Mouse (Mus musculus) embryonic facial prominence, embryonic 12.5 days (tissue): ENCODE results near the gene Slc6a20a. TPM values are rescaled to one million over a fixed set of nuclear protein-coding genes. Genes with fewer than 3 reads are reported as not detected.

Experiments used
- ATAC-seq: fragments of 200-750 bp; cut with Nextera tagmentation; 2 replicates; pipeline ENCODE4 v1.8.0; 2017; ENCODE audit not compliant: insufficient number of reproducible peaks, insufficient read depth, low FRiP score, low TSS enrichment
- H3K27ac ChIP-seq: fragments of 300-500 bp; sonication (generic); 2 replicates; pipeline ENCODE4 v1.5.1; 2016; ENCODE audit warnings: mild to moderate bottlenecking
- H3K27me3 ChIP-seq: fragments of 300-500 bp; sonication (generic); 2 replicates; pipeline ENCODE4 v1.6.1; 2016; ENCODE audit warnings: mild to moderate bottlenecking, moderate library complexity
- H3K36me3 ChIP-seq: fragments of 300-500 bp; sonication (generic); 2 replicates; pipeline ENCODE4 v1.6.1; 2016; ENCODE audit warnings: mild to moderate bottlenecking
- H3K4me1 ChIP-seq: fragments of 300-500 bp; sonication (generic); 2 replicates; pipeline ENCODE4 v1.6.1; 2016
- H3K4me2 ChIP-seq: fragments of 300-500 bp; sonication (generic); replicated peaks from 2 replicates; pipeline ENCODE4 v1.6.1; 2016; ENCODE audit warnings: mild to moderate bottlenecking, moderate library complexity
- H3K4me3 ChIP-seq: fragments of 300-500 bp; sonication (generic); 2 replicates; pipeline ENCODE4 v1.5.1; 2016; ENCODE audit warnings: mild to moderate bottlenecking
- H3K9ac ChIP-seq: fragments of 300-500 bp; sonication (generic); 2 replicates; pipeline ENCODE4 v1.6.1; 2016; ENCODE audit warnings: mild to moderate bottlenecking, moderate library complexity
- H3K9me3 ChIP-seq: fragments of 300-500 bp; sonication (generic); 2 replicates; pipeline ENCODE4 v1.6.1; 2016; ENCODE audit warnings: mild to moderate bottlenecking, moderate library complexity
- WGBS: fragments of 180-500 bp; shearing (Covaris S2); methylation state at CpG from one replicate; pipeline ENCODE4 v1.1.7; 2016; 5-methylcytosine and 5-hydroxymethylcytosine counted together
- polyA plus RNA-seq: library from polyadenylated mRNA; unstranded; fragments of >200 nt; fragmentation: Nextera tagmentation; extraction: Ambion mirVana; gene quantifications from 2 replicates; pipeline ENCODE4 v1.2.1, GENCODE M21; 2016

Slc6a20a gene
- polyA plus RNA-seq, 1 experiment from 2014 or later = 0.40 TPM

- Histone ChIP-seq H3K9me3 (no peaks in the 10 kb centered on the region), H3K36me3 (no peaks in the 10 kb centered on the region), H3K4me3 (no peak overlapping the region), H3K27ac (no peak overlapping the region), H3K27me3 (no peaks in the 10 kb centered on the region), H3K4me1 (no peaks in the 10 kb centered on the region), H3K4me2 (no peak overlapping the region), H3K9ac (no peak overlapping the region)
- 87% methylated on average over 3 of the region's 3 CpGs for WGBS
- ATAC-seq = no peak
These were observed 45.7 kb downstream of the Slc6a20a start for GRCm38 (mm10) chr9:123632993-123633392.

GRCm38 (mm10) chr9:123632281-123632680, 46.4 kb downstream of the Slc6a20a start, which contains the start of gene Slc6a20b:
TSS of gene Slc6a20b (minus strand) at chr9:123632565.
- Histone ChIP-seq H3K27ac (no peak within 1 kb of the TSS), H3K9ac (no peak within 1 kb of the TSS), H3K9me3 (no peaks in the 10 kb centered on the region), H3K4me2 (no peak within 1 kb of the TSS), H3K36me3 (no peaks in the 10 kb centered on the region), H3K4me3 (no peak within 1 kb of the TSS), H3K4me1 (no peaks in the 10 kb centered on the region), H3K27me3 (no peaks in the 10 kb centered on the region)
- 78% methylated on average over 6 of the region's 6 CpGs for WGBS
- no peak for ATAC-seq

GRCm38 (mm10) chr9:123631666-123632065, 47.0 kb downstream of the Slc6a20a start:
- 79% methylated on average over 3 of the region's 3 CpGs for WGBS
- H3K27me3 ChIP-seq = no peaks in the 10 kb centered on the region
- no peak overlapping the region for H3K9ac ChIP-seq
- no peak for ATAC-seq
- no peak overlapping the region for H3K27ac ChIP-seq
- H3K36me3 ChIP-seq = no peaks in the 10 kb centered on the region
- no peaks in the 10 kb centered on the region for H3K4me1 ChIP-seq
- no peaks in the 10 kb centered on the region for H3K9me3 ChIP-seq
- no peak overlapping the region for H3K4me3 ChIP-seq
- no peak overlapping the region for H3K4me2 ChIP-seq

GRCm38 (mm10) chr9:123625821-123626220, 52.9 kb downstream of the Slc6a20a start:
- no peak overlapping the region for H3K27ac ChIP-seq
- no peak for ATAC-seq

GRCm38 (mm10) chr9:123624741-123625140, 53.9 kb downstream of the Slc6a20a start:
- Histone ChIP-seq H3K36me3 (no peaks in the 10 kb centered on the region), H3K4me2 (no peak overlapping the region), H3K4me3 (no peak overlapping the region), H3K4me1 (no peaks in the 10 kb centered on the region), H3K27me3 (no peaks in the 10 kb centered on the region), H3K9me3 (no peaks in the 10 kb centered on the region), H3K9ac (no peak overlapping the region), H3K27ac (no peak overlapping the region)
- 85% methylated on average over 2 of the region's 2 CpGs for WGBS
- no peak for ATAC-seq

More at GRCm38 (mm10) chr9:123625821-123626220, 52.9 kb downstream of the Slc6a20a start:
- Histone ChIP-seq H3K36me3 (no peaks in the 10 kb centered on the region), H3K4me2 (no peak overlapping the region), H3K27me3 (no peaks in the 10 kb centered on the region), H3K9me3 (no peaks in the 10 kb centered on the region), H3K4me3 (no peak overlapping the region), H3K9ac (no peak overlapping the region), H3K4me1 (no peaks in the 10 kb centered on the region)
- 91% methylated on average over 11 of the region's 11 CpGs for WGBS

GRCm38 (mm10) chr9:123620311-123621098, 58.2 kb downstream of the Slc6a20a start:
- no peak overlapping the region for H3K4me2 ChIP-seq
- no peak overlapping the region for H3K4me3 ChIP-seq
- no peaks in the 10 kb centered on the region for H3K27me3 ChIP-seq
- ATAC-seq = no peak
- no peaks in the 10 kb centered on the region for H3K4me1 ChIP-seq
- no peak overlapping the region for H3K9ac ChIP-seq
- no peaks in the 10 kb centered on the region for H3K9me3 ChIP-seq
- WGBS = 89% methylated on average over 5 of the region's 5 CpGs
- H3K27ac ChIP-seq = no peak overlapping the region
- H3K36me3 ChIP-seq = no peaks in the 10 kb centered on the region

GRCm38 (mm10) chr9:123601529-123601928, 77.2 kb downstream of the Slc6a20a start:
- no peak for ATAC-seq
- WGBS = 84% methylated on average over 1 of the region's 1 CpGs
- Histone ChIP-seq H3K36me3 (no peaks in the 10 kb centered on the region), H3K4me1 (no peaks in the 10 kb centered on the region), H3K9me3 (no peaks in the 10 kb centered on the region), H3K4me3 (no peak overlapping the region), H3K4me2 (no peak overlapping the region), H3K27ac (no peak overlapping the region), H3K9ac (no peak overlapping the region), H3K27me3 (no peaks in the 10 kb centered on the region)

- 0 out of 2 replicates have a peak, but pooled peaks cover 6% of the 10 kb centered on the region for H3K36me3 ChIP-seq
- no peak overlapping the region for H3K4me2 ChIP-seq
- 95% methylated on average over 2 of the region's 2 CpGs for WGBS
- no peak overlapping the region for H3K27ac ChIP-seq
- no peaks in the 10 kb centered on the region for H3K9me3 ChIP-seq
- no peak overlapping the region for H3K9ac ChIP-seq
- no peaks in the 10 kb centered on the region for H3K27me3 ChIP-seq
- ATAC-seq = no peak
- no peak overlapping the region for H3K4me3 ChIP-seq
- no peaks in the 10 kb centered on the region for H3K4me1 ChIP-seq
These were observed 81.3 kb downstream of the Slc6a20a start for GRCm38 (mm10) chr9:123597376-123597775.

GRCm38 (mm10) chr9:123596910-123597309, 81.8 kb downstream of the Slc6a20a start:
- H3K27me3 ChIP-seq = no peaks in the 10 kb centered on the region
- 92% methylated on average over 2 of the region's 2 CpGs for WGBS
- no peaks in the 10 kb centered on the region for H3K4me1 ChIP-seq
- H3K9me3 ChIP-seq = no peaks in the 10 kb centered on the region
- no peak overlapping the region for H3K27ac ChIP-seq
- H3K9ac ChIP-seq = no peak overlapping the region
- ATAC-seq = no peak
- H3K4me2 ChIP-seq = no peak overlapping the region
- H3K4me3 ChIP-seq = no peak overlapping the region
- 0 out of 2 replicates have a peak, but pooled peaks cover 6% of the 10 kb centered on the region for H3K36me3 ChIP-seq

- Histone ChIP-seq H3K36me3 (peaks cover 6% of the 10 kb centered on the region; the same call in 1 of the 2 replicates), H3K9ac (no peak overlapping the region), H3K27me3 (no peaks in the 10 kb centered on the region), H3K4me1 (no peaks in the 10 kb centered on the region), H3K27ac (no peak overlapping the region), H3K4me2 (no peak overlapping the region), H3K9me3 (no peaks in the 10 kb centered on the region), H3K4me3 (no peak overlapping the region)
- ATAC-seq = no peak
- 94% methylated on average over 4 of the region's 4 CpGs for WGBS
These were observed 83.5 kb downstream of the Slc6a20a start for GRCm38 (mm10) chr9:123595194-123595593.

- no peak overlapping the region for H3K27ac ChIP-seq
- no peak overlapping the region for H3K4me2 ChIP-seq
- no peaks in the 10 kb centered on the region for H3K27me3 ChIP-seq
- ATAC-seq = no peak
- 82% methylated on average over 7 of the region's 7 CpGs for WGBS
- H3K36me3 ChIP-seq = peaks cover 17% of the 10 kb centered on the region
- no peak overlapping the region for H3K9ac ChIP-seq
- no peak overlapping the region for H3K4me3 ChIP-seq
- no peaks in the 10 kb centered on the region for H3K9me3 ChIP-seq
- H3K4me1 ChIP-seq = no peaks in the 10 kb centered on the region
These were observed 89.3 kb downstream of the Slc6a20a start for GRCm38 (mm10) chr9:123589240-123589910.
